Mouse (Mus musculus) hindbrain, embryonic 10.5 days (tissue): ENCODE measurements around the gene Dennd5b. TPM values are rescaled to one million over a fixed set of nuclear protein-coding genes. Genes with fewer than 3 reads are reported as not detected.
"Not testable (repeated sequence)": the region's sequence is repeated elsewhere in the genome, so short reads cannot be mapped to it uniquely, and the experiment has no call there.

Source experiments
- DNase-seq: peaks from one replicate; pipeline ENCODE4 v3.0.0-alpha.2; 2017; ENCODE audit warnings: low spot score
- H3K27ac ChIP-seq: fragments of 300-500 bp; sonication (generic); 2 replicates; pipeline ENCODE4 v1.5.1; 2016; ENCODE audit warnings: mild to moderate bottlenecking, moderate library complexity
- H3K27me3 ChIP-seq: fragments of 300-500 bp; sonication (generic); 2 replicates; pipeline ENCODE4 v1.6.1; 2016; ENCODE audit warnings: mild to moderate bottlenecking; ENCODE audit not compliant: poor library complexity, insufficient read depth, severe bottlenecking
- H3K36me3 ChIP-seq: fragments of 300-500 bp; sonication (generic); 2 replicates; pipeline ENCODE4 v1.6.1; 2016; ENCODE audit warnings: mild to moderate bottlenecking, moderate library complexity
- H3K4me1 ChIP-seq: fragments of 300-500 bp; sonication (generic); replicated peaks from 2 replicates; pipeline ENCODE4 v1.6.1; 2016; ENCODE audit warnings: mild to moderate bottlenecking
- H3K4me3 ChIP-seq: fragments of 300-500 bp; sonication (generic); 2 replicates; pipeline ENCODE4 v1.5.1; 2016; ENCODE audit warnings: mild to moderate bottlenecking, moderate library complexity
- H3K9me3 ChIP-seq: fragments of 300-500 bp; sonication (generic); 2 replicates; pipeline ENCODE4 v1.6.1; 2016; ENCODE audit warnings: mild to moderate bottlenecking, moderate library complexity
- WGBS: fragments of 180-500 bp; shearing (Covaris S2); methylation state at CpG from one replicate; pipeline ENCODE4 v1.1.7; 2016; 5-methylcytosine and 5-hydroxymethylcytosine counted together
- polyA plus RNA-seq: library from polyadenylated mRNA; unstranded; fragments of >200 nt; fragmentation: Nextera tagmentation; extraction: Ambion mirVana; gene quantifications from 2 replicates; pipeline ENCODE4 v1.2.1, GENCODE M21; 2016

Dennd5b gene
- polyA plus RNA-seq, 1 experiment from 2014 or later: 10.5 TPM

DNA sequence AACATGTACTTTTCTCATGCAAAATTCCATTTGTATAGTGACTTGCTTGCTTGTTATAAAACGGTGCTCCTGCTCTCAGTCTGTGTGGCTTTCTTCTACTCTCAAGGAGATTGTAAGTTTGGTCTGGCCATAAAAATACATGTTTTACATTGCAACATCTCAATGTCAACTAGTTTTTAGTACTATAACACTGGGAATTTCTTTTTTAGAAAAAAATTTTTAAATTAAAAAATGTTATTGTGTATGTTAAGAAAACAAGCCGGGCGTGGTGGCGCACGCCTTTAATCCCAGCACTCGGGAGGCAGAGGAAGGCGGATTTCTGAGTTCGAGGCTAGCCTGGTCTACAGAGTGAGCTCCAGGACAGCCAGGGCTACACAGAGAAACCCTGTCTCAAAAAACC is 28.4 kb upstream of the Dennd5b start, which contains the start of gene Gm10203:
Gene Gm10203 (plus strand): TSS at position 301 of the 400 bp plus-strand sequence.
- not testable (repeated sequence) for DNase-seq, H3K9me3 ChIP-seq, H3K4me3 ChIP-seq, H3K27me3 ChIP-seq, H3K27ac ChIP-seq, H3K36me3 ChIP-seq
- WGBS: 82% methylated on average over 8 of the region's 8 CpGs
- H3K4me1 ChIP-seq: peaks cover 17% of the 10 kb centered on the region

DNA sequence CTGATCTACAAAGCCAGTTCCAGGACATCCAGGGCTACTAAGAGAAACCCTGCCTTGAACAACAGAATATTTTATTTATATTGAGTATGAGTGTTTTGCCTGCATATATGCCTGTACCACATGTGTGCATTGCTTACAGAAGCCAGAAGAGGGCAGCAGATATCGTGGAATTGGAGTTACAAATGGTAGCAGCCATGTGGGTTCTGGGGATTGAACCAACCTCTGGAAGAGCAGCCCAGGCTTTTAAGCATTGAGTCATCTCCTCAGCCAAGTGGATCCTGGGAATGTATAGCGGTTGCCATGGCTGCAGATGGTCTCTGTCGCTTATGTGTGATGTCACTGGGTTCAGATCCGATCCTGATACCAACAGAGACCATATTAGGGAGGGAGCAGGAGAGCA is 25.2 kb upstream of the Dennd5b start:
- H3K27me3 ChIP-seq: no peaks in the 10 kb centered on the region
- H3K4me3 ChIP-seq: no peak overlapping the region
- H3K4me1 ChIP-seq: peaks cover 10% of the 10 kb centered on the region
- peak; percentile 28 for DNase-seq
- no peaks in the 10 kb centered on the region for H3K36me3 ChIP-seq
- 63% methylated on average over 4 of the region's 4 CpGs for WGBS
- no peak overlapping the region for H3K27ac ChIP-seq
- H3K9me3 ChIP-seq: no peaks in the 10 kb centered on the region

DNA sequence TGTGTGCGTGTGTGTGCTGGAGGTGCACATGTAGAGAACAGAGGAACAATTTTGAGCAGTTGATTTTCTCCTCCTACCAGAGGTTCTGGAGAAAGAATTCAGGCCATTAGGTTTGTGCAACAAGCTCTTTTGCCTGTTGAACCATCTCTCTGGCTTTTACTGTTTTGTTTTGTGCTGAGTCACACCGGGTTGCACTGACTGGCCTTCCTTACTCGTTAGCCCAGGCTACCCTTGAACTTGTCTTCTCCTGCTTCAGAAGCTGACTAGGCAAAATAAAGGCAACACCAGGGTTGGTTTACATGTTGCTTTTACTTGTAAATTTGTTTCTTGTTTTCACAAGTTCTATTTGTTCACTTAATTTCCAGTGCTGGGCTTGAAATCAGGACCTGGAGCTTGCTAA is 21.6 kb upstream of the Dennd5b start:
- Histone ChIP-seq H3K4me3 (no peak overlapping the region), H3K36me3 (no peaks in the 10 kb centered on the region), H3K27ac (no peak overlapping the region), H3K9me3 (no peaks in the 10 kb centered on the region), H3K4me1 (0 out of 2 replicates have a peak, but pooled peaks cover 3% of the 10 kb centered on the region), H3K27me3 (no peaks in the 10 kb centered on the region)
- DNase-seq: no peak
- 79% methylated on average over 3 of the region's 3 CpGs for WGBS

DNA sequence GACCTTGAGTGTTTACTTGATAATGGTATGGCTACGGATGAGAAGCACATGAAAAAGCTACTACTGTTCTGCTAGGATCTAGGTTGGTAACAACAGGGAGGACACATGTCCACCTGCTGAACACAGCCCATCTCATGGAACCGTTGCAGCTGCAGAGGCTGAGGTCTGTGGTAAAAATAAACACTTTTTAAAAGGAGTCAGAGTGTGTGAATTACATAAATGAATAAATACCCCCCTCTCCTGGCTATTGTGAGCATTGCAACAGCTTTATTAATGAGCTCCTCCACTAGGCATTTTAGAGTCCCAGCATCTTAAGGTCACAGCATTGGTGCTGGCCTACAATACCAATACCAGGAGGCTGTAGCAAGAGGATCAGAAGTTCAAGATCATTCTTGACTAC is 18.4 kb upstream of the Dennd5b start:
- WGBS: 54% methylated on average over 2 of the region's 2 CpGs
- DNase-seq: peak; percentile 30
- H3K4me3 ChIP-seq: no peak overlapping the region
- H3K9me3 ChIP-seq: no peaks in the 10 kb centered on the region
- H3K4me1 ChIP-seq: 0 out of 2 replicates have a peak, but pooled peaks cover 3% of the 10 kb centered on the region
- H3K36me3 ChIP-seq: no peaks in the 10 kb centered on the region
- H3K27me3 ChIP-seq: no peaks in the 10 kb centered on the region
- H3K27ac ChIP-seq: no peak overlapping the region

DNA sequence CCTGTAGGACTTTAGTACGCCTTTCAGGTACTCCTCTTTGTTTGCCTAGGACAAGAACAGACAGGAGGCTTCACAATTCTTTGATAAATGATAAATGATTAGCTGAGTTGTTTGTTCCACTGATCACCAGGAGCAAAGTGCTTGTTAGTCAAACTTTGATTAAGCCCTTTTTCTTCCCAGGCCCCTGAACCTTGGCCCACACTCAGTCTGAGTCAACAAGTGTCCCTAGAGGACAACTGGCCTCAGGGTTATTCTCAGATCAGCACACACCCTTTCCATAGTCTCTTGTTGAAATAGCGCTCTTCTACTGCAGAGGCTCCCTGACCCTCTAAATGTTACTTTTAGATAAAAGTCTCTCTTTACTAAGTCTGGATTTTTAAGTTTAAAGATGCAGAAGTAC is 17.5 kb upstream of the Dennd5b start:
- H3K4me3 ChIP-seq: no peak overlapping the region
- WGBS: 65% methylated on average over 2 of the region's 2 CpGs
- no peak for DNase-seq
- no peaks in the 10 kb centered on the region for H3K9me3 ChIP-seq
- no peak overlapping the region for H3K27ac ChIP-seq
- H3K36me3 ChIP-seq: no peaks in the 10 kb centered on the region
- no peaks in the 10 kb centered on the region for H3K27me3 ChIP-seq
- 0 out of 2 replicates have a peak, but pooled peaks cover 3% of the 10 kb centered on the region for H3K4me1 ChIP-seq

DNA sequence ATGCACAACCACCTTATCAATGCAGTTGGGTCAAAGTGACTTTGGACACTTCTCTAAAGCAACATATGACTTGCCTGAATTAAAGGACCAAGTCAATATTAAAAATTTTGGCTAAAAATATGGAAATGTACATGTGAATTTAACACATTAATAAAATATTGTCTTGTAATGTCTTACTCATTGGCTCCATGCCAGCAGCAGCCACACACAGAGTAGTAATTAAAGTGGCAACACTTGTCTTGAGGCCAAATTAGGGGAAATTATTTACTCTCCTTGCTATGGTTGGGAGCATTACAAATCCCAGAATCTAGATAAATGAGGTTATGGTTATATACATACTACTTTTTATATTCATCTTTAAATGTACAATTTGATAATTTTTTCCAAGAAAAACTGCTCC is 15.5 kb upstream of the Dennd5b start:
- Histone ChIP-seq H3K4me1 (no peaks in the 10 kb centered on the region), H3K4me3 (no peak overlapping the region), H3K9me3 (no peaks in the 10 kb centered on the region), H3K27ac (no peak overlapping the region), H3K36me3 (no peaks in the 10 kb centered on the region), H3K27me3 (no peaks in the 10 kb centered on the region)
- DNase-seq: no peak

DNA sequence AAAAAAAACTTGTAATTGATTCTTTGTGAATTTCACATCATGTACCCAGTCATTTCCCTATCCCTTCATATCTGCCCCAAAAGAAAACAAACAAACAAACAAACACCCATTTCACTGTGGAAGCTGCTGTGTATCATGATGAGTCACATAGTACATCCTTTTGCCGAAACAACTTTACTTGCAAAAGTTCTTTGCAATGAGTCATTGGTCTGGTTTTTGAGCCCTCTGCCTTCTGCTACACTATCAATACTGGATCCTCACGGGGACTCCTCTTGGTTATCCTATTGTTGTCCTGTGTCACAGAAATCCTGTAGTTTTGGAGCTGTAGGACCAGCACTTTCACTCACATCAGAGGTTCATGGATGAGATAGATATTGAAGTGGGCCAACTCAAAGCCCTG is 7.4 kb upstream of the Dennd5b start:
- Histone ChIP-seq H3K4me1 (no peaks in the 10 kb centered on the region), H3K36me3 (no peaks in the 10 kb centered on the region), H3K4me3 (no peak overlapping the region), H3K27ac (no peak overlapping the region), H3K27me3 (no peaks in the 10 kb centered on the region), H3K9me3 (no peaks in the 10 kb centered on the region)
- WGBS: 80% methylated on average over 2 of the region's 2 CpGs
- no peak for DNase-seq

DNA sequence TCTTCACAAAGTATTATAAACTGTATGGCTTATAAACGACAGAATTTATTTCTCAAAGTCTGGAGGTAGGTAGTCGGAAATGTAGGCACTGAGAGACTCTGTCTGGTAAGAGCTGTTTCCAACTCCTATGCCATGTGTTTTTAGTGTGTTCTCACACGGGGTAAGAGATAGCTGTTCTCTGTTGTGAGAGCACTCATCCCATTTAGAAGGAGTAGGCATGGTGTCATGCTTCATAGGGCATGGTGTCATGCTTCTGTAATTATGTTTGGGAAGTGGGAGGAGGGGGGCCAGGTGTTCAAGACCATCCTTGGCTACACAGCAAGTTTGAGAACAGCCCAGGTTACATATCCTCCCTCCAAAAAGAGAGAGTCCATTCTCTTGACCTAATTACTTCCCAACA is 6.1 kb upstream of the Dennd5b start:
- Histone ChIP-seq H3K4me1 (no peaks in the 10 kb centered on the region), H3K27me3 (no peaks in the 10 kb centered on the region), H3K27ac (no peak overlapping the region), H3K9me3 (no peaks in the 10 kb centered on the region), H3K4me3 (no peak overlapping the region), H3K36me3 (no peaks in the 10 kb centered on the region)
- WGBS: 83% methylated on average over 3 of the region's 3 CpGs
- DNase-seq: no peak

DNA sequence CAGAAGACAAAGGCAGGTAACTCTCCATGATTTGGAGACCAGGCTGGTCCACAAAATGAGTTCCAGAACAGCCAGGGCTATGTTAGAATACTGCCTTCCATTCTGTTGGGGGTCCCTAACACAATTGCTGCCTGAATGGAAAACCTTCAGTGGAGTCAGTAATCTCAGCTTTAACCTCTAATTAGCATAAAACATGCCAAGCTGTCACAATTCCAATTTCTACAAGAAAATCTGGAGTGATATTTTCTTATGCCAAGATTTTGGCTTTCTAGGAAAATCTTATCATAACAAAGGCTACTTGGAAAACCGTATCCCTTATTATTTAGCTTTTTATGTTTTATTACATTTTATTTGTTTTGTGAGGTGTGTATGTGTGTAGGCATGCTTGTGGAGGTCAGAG is 2.0 kb upstream of the Dennd5b start:
- H3K27ac ChIP-seq: no peak overlapping the region
- H3K9me3 ChIP-seq: no peaks in the 10 kb centered on the region
- no peak for DNase-seq
- H3K4me3 ChIP-seq: no peak overlapping the region
- H3K4me1 ChIP-seq: peaks cover 10% of the 10 kb centered on the region; the same call in 1 of the 2 replicates
- no peaks in the 10 kb centered on the region for H3K27me3 ChIP-seq
- 95% methylated on average over 1 of the region's 1 CpGs for WGBS
- H3K36me3 ChIP-seq: no peaks in the 10 kb centered on the region

DNA sequence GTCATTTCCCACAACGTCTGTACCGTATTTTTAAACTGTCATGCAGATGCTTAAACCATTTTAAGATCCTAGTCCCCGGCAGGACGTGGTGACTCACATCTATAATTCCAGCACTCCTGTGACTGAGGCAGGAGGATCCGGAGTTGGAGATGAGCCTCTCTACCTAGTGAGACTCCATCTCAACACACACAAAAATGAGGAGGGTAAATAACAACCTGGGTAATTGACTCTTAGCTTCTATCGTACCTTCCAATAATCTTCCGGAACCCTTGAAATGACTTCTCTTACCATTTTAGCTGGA is 413 bp upstream of the Dennd5b start:
- no peaks in the 10 kb centered on the region for H3K36me3 ChIP-seq
- H3K27me3 ChIP-seq: no peaks in the 10 kb centered on the region
- H3K9me3 ChIP-seq: no peaks in the 10 kb centered on the region
- H3K27ac ChIP-seq: peak overlapping the region; percentile 98
- WGBS: 16% methylated on average over 7 of the region's 7 CpGs
- H3K4me1 ChIP-seq: peaks cover 10% of the 10 kb centered on the region; the same call in 1 of the 2 replicates
- H3K4me3 ChIP-seq: peak overlapping the region; percentile 86
- no peak for DNase-seq

DNA sequence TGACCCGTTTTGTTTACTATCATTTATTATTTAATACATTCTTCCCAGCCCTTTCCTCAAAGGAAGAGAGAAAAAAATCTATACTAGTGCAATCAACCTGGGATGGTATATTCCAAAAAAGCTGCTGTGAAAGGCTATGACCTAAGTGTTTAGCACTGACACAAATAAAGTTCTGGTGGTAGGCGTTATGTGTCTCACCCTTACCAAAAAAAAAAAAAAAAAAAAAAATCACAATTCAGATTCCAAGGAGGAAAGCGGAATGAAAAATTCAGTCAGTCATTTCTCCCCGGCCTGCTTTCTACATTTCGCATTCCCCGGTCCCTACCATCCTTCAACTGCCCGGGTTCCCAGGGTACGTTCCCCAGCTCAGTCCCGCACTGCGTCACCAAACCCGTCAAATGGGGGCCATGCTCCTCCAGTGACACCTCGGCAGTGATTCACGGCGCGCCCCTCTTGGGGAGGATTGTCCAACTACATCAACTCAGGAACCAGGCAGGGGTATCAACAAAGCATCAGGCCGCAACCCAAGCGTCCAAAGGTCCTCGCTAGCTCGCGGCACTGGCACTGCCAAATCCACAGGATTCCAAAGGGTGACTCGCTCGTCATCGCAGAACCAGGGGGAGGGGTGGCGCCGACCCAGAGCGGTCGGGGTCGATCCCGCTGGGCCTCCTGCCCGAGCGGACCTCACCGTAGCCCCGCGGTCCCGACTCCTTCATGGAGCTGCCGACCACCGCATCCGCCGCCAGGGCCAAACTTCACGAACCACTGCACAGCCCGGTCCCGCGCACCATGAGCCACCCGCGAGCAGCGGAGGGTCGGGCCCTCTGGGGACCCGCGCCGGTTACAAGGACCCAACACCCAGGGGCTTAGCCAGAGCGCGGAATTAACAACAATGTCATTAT is 1.1 kb downstream of the Dennd5b start:
- peak overlapping the region; percentile 86 for H3K4me3 ChIP-seq
- WGBS: 2% methylated on average over 52 of the region's 52 CpGs
- H3K36me3 ChIP-seq: no peaks in the 10 kb centered on the region
- H3K27ac ChIP-seq: peak overlapping the region; percentile 98
- no peaks in the 10 kb centered on the region for H3K27me3 ChIP-seq
- peaks cover 10% of the 10 kb centered on the region; the same call in 1 of the 2 replicates for H3K4me1 ChIP-seq
- H3K9me3 ChIP-seq: no peaks in the 10 kb centered on the region
- peak; percentile 78 for DNase-seq

DNA sequence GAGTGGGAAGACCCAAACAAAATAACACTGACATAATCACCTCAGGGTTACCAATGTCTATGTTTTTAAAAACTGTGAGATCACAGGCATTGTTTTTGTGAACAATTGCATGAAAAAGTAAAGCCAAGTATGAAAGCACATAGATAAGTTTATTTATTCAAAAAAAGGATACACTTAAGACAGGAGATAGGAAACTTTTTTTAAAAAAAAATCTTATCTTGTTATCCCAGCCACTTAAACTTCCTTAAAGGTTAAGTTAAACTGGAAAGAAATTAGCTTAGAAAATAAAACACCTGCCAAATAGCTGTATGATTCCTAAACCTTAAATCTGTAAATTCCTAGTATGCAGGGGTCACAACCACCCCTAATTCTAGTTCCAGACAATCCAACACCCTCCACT is 2.5 kb downstream of the Dennd5b start:
- no peaks in the 10 kb centered on the region for H3K9me3 ChIP-seq
- H3K27me3 ChIP-seq: no peaks in the 10 kb centered on the region
- no peak overlapping the region for H3K27ac ChIP-seq
- H3K36me3 ChIP-seq: no peaks in the 10 kb centered on the region
- H3K4me1 ChIP-seq: peaks cover 10% of the 10 kb centered on the region; the same call in 1 of the 2 replicates
- H3K4me3 ChIP-seq: 0 out of 2 replicates have a peak overlapping the region, but pooled peaks have one; percentile 86
- no peak for DNase-seq

DNA sequence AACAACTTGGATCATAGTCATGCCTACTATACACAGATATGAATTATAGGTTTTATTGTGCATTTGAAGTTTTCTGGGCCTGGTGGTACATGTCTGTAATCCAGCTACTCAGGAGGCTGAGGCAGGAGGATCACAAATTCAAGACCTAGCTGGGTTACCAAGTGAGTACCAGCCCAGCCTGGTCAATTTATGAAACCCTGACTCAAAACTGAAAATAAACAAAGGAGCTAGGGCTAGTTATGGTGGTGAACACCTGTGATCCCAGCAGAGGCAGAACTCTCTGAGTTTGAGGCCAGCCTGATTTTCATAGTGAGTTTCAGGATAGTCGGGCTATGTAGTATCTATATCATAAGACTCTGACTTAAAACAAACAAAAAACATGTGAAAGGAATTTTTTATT is 4.2 kb downstream of the Dennd5b start:
- Histone ChIP-seq H3K4me3 (no peak overlapping the region), H3K9me3 (no peaks in the 10 kb centered on the region), H3K27ac (no peak overlapping the region), H3K27me3 (no peaks in the 10 kb centered on the region), H3K4me1 (peaks cover 10% of the 10 kb centered on the region; the same call in 1 of the 2 replicates), H3K36me3 (no peaks in the 10 kb centered on the region)
- 88% methylated on average over 1 of the region's 1 CpGs for WGBS
- no peak for DNase-seq
